Mouse (Mus musculus) retina, postnatal 7 days (tissue): ENCODE results near the gene Tmem205.
A peak's percentile ranks its signal among the peaks of the same experiment; 100 is the strongest.

Experiments
- DNase-seq: peaks from one replicate; pipeline ENCODE4 v3.0.0-alpha.2; 2012; ENCODE audit warnings: low read depth, low spot score

The Tmem205 gene

GRCm38 (mm10) chr9:21927208-21927753, at the start of gene Tmem205, which contains the start of gene Ccdc159:
TSS of gene Tmem205 (minus strand) at chr9:21927556.
TSS of gene Ccdc159 (plus strand) at chr9:21927471.
- DNase-seq, result peak; percentile 97

GRCm38 (mm10) chr9:21976626-21977175, 49.3 kb upstream of the Tmem205 start:
- no peak for DNase-seq

GRCm38 (mm10) chr9:21969304-21969703, 41.9 kb upstream of the Tmem205 start:
- no peak for DNase-seq

- DNase-seq, result no peak
These were observed 41.5 kb upstream of the Tmem205 start for GRCm38 (mm10) chr9:21968883-21969282.

GRCm38 (mm10) chr9:21963417-21963816, 36.1 kb upstream of the Tmem205 start, which contains the start of gene Epor:
TSS of gene Epor (minus strand) at chr9:21963506.
- no peak for DNase-seq

- no peak for DNase-seq
These were observed 35.2 kb upstream of the Tmem205 start for GRCm38 (mm10) chr9:21962416-21963059.

- DNase-seq, result no peak
These were observed 34.7 kb upstream of the Tmem205 start for GRCm38 (mm10) chr9:21962010-21962409.

GRCm38 (mm10) chr9:21961366-21961980, 34.1 kb upstream of the Tmem205 start:
- no peak for DNase-seq

GRCm38 (mm10) chr9:21960558-21961208, 33.3 kb upstream of the Tmem205 start:
- DNase-seq, result no peak

GRCm38 (mm10) chr9:21960135-21960534, 32.8 kb upstream of the Tmem205 start:
- no peak for DNase-seq

- DNase-seq, result no peak
These were observed 31.9 kb upstream of the Tmem205 start for GRCm38 (mm10) chr9:21959244-21959643.

- no peak for DNase-seq
These were observed 31.0 kb upstream of the Tmem205 start for GRCm38 (mm10) chr9:21958372-21958771.

GRCm38 (mm10) chr9:21955570-21956281, 28.4 kb upstream of the Tmem205 start, which contains the start of gene Swsap1:
TSS of gene Swsap1 (plus strand) at chr9:21955755.
- DNase-seq, result peak; percentile 97

- no peak for DNase-seq
These were observed 27.8 kb upstream of the Tmem205 start for GRCm38 (mm10) chr9:21955225-21955569.

GRCm38 (mm10) chr9:21954635-21955034, 27.3 kb upstream of the Tmem205 start:
- no peak for DNase-seq

GRCm38 (mm10) chr9:21953600-21953999, 26.2 kb upstream of the Tmem205 start:
- no peak for DNase-seq

- no peak for DNase-seq
These were observed 24.6 kb upstream of the Tmem205 start for GRCm38 (mm10) chr9:21951977-21952376.

GRCm38 (mm10) chr9:21950322-21950721, 23.0 kb upstream of the Tmem205 start:
- no peak for DNase-seq

- no peak for DNase-seq
These were observed 21.4 kb upstream of the Tmem205 start for GRCm38 (mm10) chr9:21948790-21949189.

- DNase-seq, result no peak
These were observed 20.8 kb upstream of the Tmem205 start for GRCm38 (mm10) chr9:21948146-21948545.

- DNase-seq, result no peak
These were observed 20.3 kb upstream of the Tmem205 start for GRCm38 (mm10) chr9:21947540-21948130.
